Mouse (Mus musculus): ENCODE measurements around the gene Cnr2. TPM values are rescaled to one million over a fixed set of nuclear protein-coding genes. Genes with fewer than 3 reads are reported as not detected.

Gene Cnr2
- 0.15 and 0.29 TPM in 2 replicates for polyA plus RNA-seq (2016; fragmentation: Nextera tagmentation; extraction: Ambion mirVana)

GRCm38 (mm10) chr4:135895071-135895571 is at the start of gene Cnr2:
TSS of gene Cnr2 (plus strand) at chr4:135895394.
- Histone ChIP-seq H3K4me3 (no peak within 1 kb of the TSS), H3K4me2 (replicated peaks) (no peak within 1 kb of the TSS), H3K9me3 (replicated peaks) (no peaks in the 10 kb centered on the region), H3K27ac (no peak within 1 kb of the TSS), H3K4me1 (no peaks in the 10 kb centered on the region), H3K36me3 (no peaks in the 10 kb centered on the region), H3K9ac (no peak within 1 kb of the TSS), H3K27me3 (no peaks in the 10 kb centered on the region)
- WGBS, result 50% methylated on average over 8 of the region's 8 CpGs
- no peak for ATAC-seq (ENCODE audit: low FRiP score)

DNA sequence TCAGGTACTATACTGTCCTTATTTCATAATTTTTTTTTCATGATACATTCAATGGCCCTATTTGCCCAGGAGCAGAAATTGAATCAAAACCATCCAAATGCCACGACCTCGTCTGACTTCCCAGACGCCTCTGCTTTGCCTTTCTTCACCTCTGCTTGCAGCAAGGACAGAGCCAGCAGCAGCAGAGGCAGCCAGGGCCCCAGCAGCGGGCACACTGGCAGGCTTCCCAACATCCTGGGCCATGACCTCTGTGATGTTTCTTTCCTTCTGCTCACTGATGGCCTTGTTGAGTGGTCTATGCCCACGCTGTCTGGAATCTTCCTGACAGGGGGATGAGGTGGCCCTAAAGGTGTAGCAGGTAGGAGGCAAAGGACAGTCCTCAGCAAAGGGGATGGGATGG is 47.6 kb upstream of the Cnr2 start:
- no peak for ATAC-seq (ENCODE audit: low FRiP score)
- no peaks in the 10 kb centered on the region for H3K36me3 ChIP-seq
- H3K4me1 ChIP-seq, result peaks cover 6% of the 10 kb centered on the region
- no peak overlapping the region for H3K4me3 ChIP-seq
- no peak overlapping the region for H3K4me2 ChIP-seq (replicated peaks)
- 66% methylated on average over 5 of the region's 5 CpGs for WGBS
- no peaks in the 10 kb centered on the region for H3K9me3 ChIP-seq (replicated peaks)
- H3K27me3 ChIP-seq, result no peaks in the 10 kb centered on the region
- no peak overlapping the region for H3K9ac ChIP-seq
- no peak overlapping the region for H3K27ac ChIP-seq

DNA sequence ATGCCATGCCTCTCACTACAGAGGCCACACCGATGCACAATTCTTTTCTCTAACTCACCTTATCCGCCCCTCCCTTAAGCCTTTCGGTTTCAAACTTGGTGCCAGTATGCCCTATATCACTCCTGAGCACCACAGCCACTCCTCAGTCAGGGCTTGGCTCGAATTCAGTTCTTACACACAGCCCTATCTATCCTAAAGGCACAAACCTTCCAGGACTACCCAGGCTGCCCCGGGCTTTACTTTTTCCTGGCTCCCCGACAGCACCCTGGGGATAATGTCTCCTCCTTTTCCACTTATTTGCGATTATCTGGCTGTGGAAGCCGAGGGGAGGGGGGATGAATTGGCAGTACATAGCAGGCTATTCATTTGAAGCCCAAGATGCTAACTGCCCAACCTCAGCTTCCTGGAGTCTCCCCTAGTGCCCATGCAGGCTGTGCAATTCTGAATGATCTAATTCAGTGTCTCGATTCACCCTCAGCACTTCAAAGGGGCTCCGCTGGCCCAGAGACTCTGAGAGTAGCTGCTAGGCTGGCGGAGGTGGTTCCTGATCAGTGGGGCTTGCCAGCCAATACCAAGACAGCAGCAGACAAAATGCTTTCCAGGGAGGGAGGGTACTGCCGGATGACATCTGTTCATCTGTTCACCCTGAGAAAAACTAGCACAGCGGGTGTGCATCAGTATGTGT is 44.6 kb upstream of the Cnr2 start:
- ATAC-seq (ENCODE audit: low FRiP score), result no peak
- H3K4me3 ChIP-seq, result no peak overlapping the region
- 0 out of 2 replicates have a peak overlapping the region, but pooled peaks have one; percentile 3 for H3K9ac ChIP-seq
- peaks cover 18% of the 10 kb centered on the region for H3K4me1 ChIP-seq
- H3K36me3 ChIP-seq, result no peaks in the 10 kb centered on the region
- H3K27me3 ChIP-seq, result no peaks in the 10 kb centered on the region
- H3K4me2 ChIP-seq (replicated peaks), result peak overlapping the region; percentile 11
- H3K9me3 ChIP-seq (replicated peaks), result no peaks in the 10 kb centered on the region
- peak overlapping the region; percentile 55 for H3K27ac ChIP-seq
- WGBS, result 40% methylated on average over 13 of the region's 13 CpGs

GRCm38 (mm10) chr4:135851942-135852341 is 43.3 kb upstream of the Cnr2 start:
- H3K9me3 ChIP-seq (replicated peaks), result no peaks in the 10 kb centered on the region
- no peak overlapping the region for H3K4me3 ChIP-seq
- H3K27ac ChIP-seq, result no peak overlapping the region
- ATAC-seq (ENCODE audit: low FRiP score), result no peak
- WGBS, result 89% methylated on average over 9 of the region's 9 CpGs
- peaks cover 18% of the 10 kb centered on the region for H3K4me1 ChIP-seq
- H3K4me2 ChIP-seq (replicated peaks), result no peak overlapping the region
- H3K27me3 ChIP-seq, result no peaks in the 10 kb centered on the region
- no peaks in the 10 kb centered on the region for H3K36me3 ChIP-seq
- no peak overlapping the region for H3K9ac ChIP-seq

DNA sequence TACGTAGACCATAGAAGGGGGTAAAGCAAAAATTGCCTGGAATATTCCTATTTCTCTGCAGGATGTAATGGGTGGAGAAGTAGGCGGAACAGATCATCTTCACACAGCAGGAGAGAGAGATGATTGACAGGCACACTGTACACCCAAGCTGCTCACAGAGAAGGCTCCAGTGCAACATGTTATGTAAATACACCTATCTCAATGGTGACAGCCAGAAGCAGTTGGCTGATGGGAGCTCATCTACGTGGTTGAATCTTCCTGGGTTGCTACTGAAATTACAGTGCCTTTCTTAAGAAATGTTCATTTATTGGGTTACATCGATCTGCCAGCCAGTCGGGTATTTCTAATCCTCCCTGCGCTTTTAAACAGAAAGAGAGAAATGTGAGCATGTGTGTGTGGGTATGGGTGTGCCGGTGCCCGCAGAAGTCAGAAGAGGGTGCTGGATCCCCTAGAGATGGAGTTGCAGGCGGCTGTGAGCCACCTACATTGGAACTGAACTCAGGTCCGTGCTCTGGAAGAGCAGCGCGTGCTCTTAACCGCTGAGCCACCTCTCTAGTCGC is 41.1 kb upstream of the Cnr2 start:
- H3K9me3 ChIP-seq (replicated peaks), result no peaks in the 10 kb centered on the region
- 0 out of 2 replicates have a peak overlapping the region, but pooled peaks have one; percentile 99 for H3K27ac ChIP-seq
- H3K27me3 ChIP-seq, result no peaks in the 10 kb centered on the region
- peaks cover 30% of the 10 kb centered on the region for H3K4me1 ChIP-seq
- H3K9ac ChIP-seq, result no peak overlapping the region
- H3K36me3 ChIP-seq, result no peaks in the 10 kb centered on the region
- no peak overlapping the region for H3K4me2 ChIP-seq (replicated peaks)
- H3K4me3 ChIP-seq, result no peak overlapping the region
- ATAC-seq (ENCODE audit: low FRiP score), result no peak
- 91% methylated on average over 14 of the region's 14 CpGs for WGBS

DNA sequence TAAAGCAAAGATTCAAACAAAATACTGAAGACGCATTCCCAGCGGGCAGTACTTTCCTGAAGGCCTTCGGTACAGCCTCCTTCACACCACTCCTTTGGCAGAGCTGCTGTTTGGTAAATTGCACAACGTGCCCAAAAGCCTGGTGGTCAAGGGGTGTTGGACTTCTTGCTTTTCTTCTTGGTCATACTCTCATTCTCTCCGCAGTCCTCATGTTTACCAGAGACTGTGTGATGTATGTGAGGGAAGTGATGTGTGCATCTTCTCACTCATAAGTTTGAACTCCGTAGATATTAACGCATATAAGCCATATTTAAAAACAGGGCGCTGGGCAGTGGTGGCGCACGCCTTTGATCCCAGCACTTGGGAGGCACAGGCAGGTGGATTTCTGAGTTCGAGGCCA is 40.6 kb upstream of the Cnr2 start:
- 78% methylated on average over 11 of the region's 11 CpGs for WGBS
- Histone ChIP-seq H3K4me1 (peaks cover 35% of the 10 kb centered on the region), H3K27ac (peak overlapping the region; percentile 99), H3K36me3 (no peaks in the 10 kb centered on the region), H3K4me2 (replicated peaks) (peak overlapping the region; percentile 80), H3K9me3 (replicated peaks) (no peaks in the 10 kb centered on the region), H3K4me3 (peak overlapping the region; percentile 96; the same call in 1 of the 2 replicates), H3K9ac (peak overlapping the region; percentile 99), H3K27me3 (no peaks in the 10 kb centered on the region)
- no peak for ATAC-seq (ENCODE audit: low FRiP score)

GRCm38 (mm10) chr4:135855080-135855479 is 40.1 kb upstream of the Cnr2 start:
- H3K36me3 ChIP-seq, result no peaks in the 10 kb centered on the region
- H3K9me3 ChIP-seq (replicated peaks), result no peaks in the 10 kb centered on the region
- H3K4me3 ChIP-seq, result peak overlapping the region; percentile 96
- ATAC-seq (ENCODE audit: low FRiP score), result peak; percentile 30
- no peaks in the 10 kb centered on the region for H3K27me3 ChIP-seq
- peak overlapping the region; percentile 99 for H3K27ac ChIP-seq
- peak overlapping the region; percentile 99 for H3K9ac ChIP-seq
- H3K4me1 ChIP-seq, result peaks cover 39% of the 10 kb centered on the region
- 8% methylated on average over 6 of the region's 6 CpGs for WGBS
- peak overlapping the region; percentile 80 for H3K4me2 ChIP-seq (replicated peaks)

DNA sequence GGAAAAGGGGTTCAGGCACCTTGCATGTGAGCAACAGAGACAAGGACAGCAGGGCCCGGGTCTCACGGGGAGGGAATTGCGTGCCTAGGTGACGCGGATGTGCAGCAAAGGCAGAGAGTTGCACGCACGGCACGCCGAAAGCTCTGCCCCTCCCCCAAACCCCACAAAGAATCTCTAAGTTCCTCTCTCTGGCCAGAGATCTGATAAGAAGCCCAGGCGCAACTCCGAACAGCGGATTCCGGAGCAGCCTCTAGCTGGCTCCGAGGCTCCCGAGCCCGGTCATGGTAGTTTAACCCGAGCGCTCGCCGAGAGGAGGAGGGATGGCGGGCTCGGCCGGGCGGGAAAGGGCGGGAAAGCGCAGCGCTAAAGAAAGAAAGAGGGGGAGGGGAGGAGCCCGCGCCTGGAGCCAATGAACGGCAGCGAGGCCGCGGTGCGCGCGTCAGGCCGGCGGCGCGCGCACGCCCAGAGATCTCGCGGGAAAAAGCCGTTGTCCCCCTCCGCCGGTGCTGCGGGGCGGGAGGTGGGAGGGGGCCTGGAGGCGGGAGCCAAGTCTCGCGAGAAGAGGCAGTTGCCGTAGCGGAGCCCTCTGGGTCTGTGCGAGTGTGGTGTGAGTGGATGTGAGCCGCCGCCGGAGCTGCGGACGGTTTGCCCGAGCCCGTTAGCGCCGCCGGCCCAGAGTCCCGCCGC is 39.5 kb upstream of the Cnr2 start, which contains the start of gene Srsf10:
TSS of gene Srsf10 (plus strand) at position 212 of the 687 bp plus-strand sequence.
- peak within 1 kb of the TSS; percentile 99 for H3K27ac ChIP-seq
- H3K4me2 ChIP-seq (replicated peaks), result peak within 1 kb of the TSS; percentile 80
- H3K27me3 ChIP-seq, result no peaks in the 10 kb centered on the region
- no peaks in the 10 kb centered on the region for H3K9me3 ChIP-seq (replicated peaks)
- ATAC-seq (ENCODE audit: low FRiP score), result peak; percentile 96
- H3K4me1 ChIP-seq, result peaks cover 38% of the 10 kb centered on the region
- WGBS, result under 1% methylated on average over 62 of the region's 67 CpGs
- H3K36me3 ChIP-seq, result no peaks in the 10 kb centered on the region
- peak within 1 kb of the TSS; percentile 99 for H3K9ac ChIP-seq
- H3K4me3 ChIP-seq, result peak within 1 kb of the TSS; percentile 96

GRCm38 (mm10) chr4:135856223-135857091 is 38.7 kb upstream of the Cnr2 start:
- H3K27me3 ChIP-seq, result no peaks in the 10 kb centered on the region
- H3K9ac ChIP-seq, result peak overlapping the region; percentile 99
- H3K9me3 ChIP-seq (replicated peaks), result no peaks in the 10 kb centered on the region
- WGBS, result under 1% methylated on average over 77 of the region's 91 CpGs
- no peaks in the 10 kb centered on the region for H3K36me3 ChIP-seq
- peak; percentile 81 for ATAC-seq (ENCODE audit: low FRiP score)
- peak overlapping the region; percentile 80 for H3K4me2 ChIP-seq (replicated peaks)
- H3K27ac ChIP-seq, result peak overlapping the region; percentile 99
- peak overlapping the region; percentile 96 for H3K4me3 ChIP-seq
- H3K4me1 ChIP-seq, result peaks cover 40% of the 10 kb centered on the region

DNA sequence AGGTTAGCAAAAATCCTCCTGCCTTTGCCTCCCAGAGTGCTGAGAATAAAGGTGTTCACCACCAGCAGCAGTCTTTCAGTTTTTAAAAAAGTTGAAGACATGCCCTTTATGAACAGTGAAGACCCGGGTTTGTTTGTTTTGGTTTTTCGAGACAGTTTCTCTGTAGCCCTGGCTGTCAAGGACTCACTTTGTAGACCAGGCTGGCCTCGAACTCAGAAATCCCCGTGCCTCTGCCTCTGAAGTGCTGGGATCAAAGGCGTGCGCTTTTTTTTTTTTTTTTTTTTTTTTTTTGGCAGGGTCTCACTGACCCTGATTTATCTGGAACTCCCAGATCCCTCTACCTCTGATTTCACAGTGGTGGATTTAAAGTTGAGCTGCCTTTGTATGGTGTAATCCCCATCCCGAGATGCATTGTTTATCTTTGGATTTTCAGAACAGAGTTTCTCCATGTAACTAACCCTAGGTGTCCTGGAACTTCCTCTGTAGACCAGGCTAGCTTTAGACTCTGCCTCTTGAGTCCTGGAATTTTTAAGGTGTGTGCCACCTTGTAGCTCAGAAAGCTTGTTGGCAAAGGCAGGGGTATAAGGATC is 37.5 kb upstream of the Cnr2 start:
- ATAC-seq (ENCODE audit: low FRiP score), result no peak
- H3K4me2 ChIP-seq (replicated peaks), result peak overlapping the region; percentile 80
- peaks cover 40% of the 10 kb centered on the region for H3K4me1 ChIP-seq
- H3K9ac ChIP-seq, result peak overlapping the region; percentile 55
- 7% methylated on average over 6 of the region's 7 CpGs for WGBS
- peak overlapping the region; percentile 96 for H3K4me3 ChIP-seq
- H3K27me3 ChIP-seq, result no peaks in the 10 kb centered on the region
- H3K9me3 ChIP-seq (replicated peaks), result no peaks in the 10 kb centered on the region
- H3K36me3 ChIP-seq, result no peaks in the 10 kb centered on the region
- no peak overlapping the region for H3K27ac ChIP-seq

DNA sequence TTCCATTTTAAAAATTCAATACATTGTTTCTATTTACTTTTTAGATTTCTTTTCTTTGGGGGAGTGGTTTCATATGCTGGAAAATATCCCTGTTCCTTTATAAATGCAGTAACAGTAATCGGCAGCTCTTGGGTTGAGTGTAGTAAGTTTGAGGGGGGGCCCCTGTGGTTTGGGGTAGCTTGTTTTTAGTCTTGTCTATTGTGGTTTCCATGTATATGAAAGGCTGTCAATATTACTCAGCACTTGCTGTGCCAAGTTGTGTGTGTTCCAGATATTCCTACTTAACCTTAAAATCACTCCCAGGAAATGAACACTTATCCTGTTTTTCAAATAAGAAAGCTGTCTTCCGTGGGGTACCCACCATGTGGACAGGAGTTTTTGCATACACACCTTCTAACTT is 26.2 kb upstream of the Cnr2 start:
- no peak for ATAC-seq (ENCODE audit: low FRiP score)
- Histone ChIP-seq H3K27ac (0 out of 2 replicates have a peak overlapping the region, but pooled peaks have one; percentile 35), H3K4me3 (no peak overlapping the region), H3K9me3 (replicated peaks) (no peaks in the 10 kb centered on the region), H3K4me2 (replicated peaks) (no peak overlapping the region), H3K27me3 (no peaks in the 10 kb centered on the region), H3K9ac (no peak overlapping the region), H3K36me3 (peaks cover 18% of the 10 kb centered on the region), H3K4me1 (peaks cover 25% of the 10 kb centered on the region)
- WGBS, result 68% methylated on average over 2 of the region's 2 CpGs
